Mouse (Mus musculus) midbrain, postnatal 0 days (tissue): ENCODE results near the gene Tnn. TPM values are rescaled to one million over a fixed set of nuclear protein-coding genes. Genes with fewer than 3 reads are reported as not detected.

Experiments used
- ATAC-seq: fragments of 200-750 bp; cut with Nextera tagmentation; 2 replicates; pipeline ENCODE4 v1.8.0; 2017; ENCODE audit warnings: moderate number of reproducible peaks, mild to moderate bottlenecking, moderate TSS enrichment, moderate library complexity; ENCODE audit not compliant: low FRiP score
- DNase-seq: peaks from one replicate; pipeline ENCODE4 v3.0.0-alpha.2; 2015; ENCODE audit warnings: low spot score
- H3K27ac ChIP-seq: fragments of 300-500 bp; sonication (generic); 2 replicates; pipeline ENCODE4 v1.5.1; 2014; ENCODE audit warnings: low read depth, mild to moderate bottlenecking, low read length, mixed read lengths
- H3K27me3 ChIP-seq: fragments of 300-500 bp; sonication (generic); 2 replicates; pipeline ENCODE4 v1.6.1; 2014; ENCODE audit warnings: low read length, control low read depth, mixed read lengths; ENCODE audit not compliant: insufficient read depth
- H3K36me3 ChIP-seq: fragments of 300-500 bp; sonication (generic); 2 replicates; pipeline ENCODE4 v1.6.1; 2014; ENCODE audit warnings: low read length, control low read depth, mixed read lengths; ENCODE audit not compliant: insufficient read depth
- H3K4me1 ChIP-seq: fragments of 300-500 bp; sonication (generic); 2 replicates; pipeline ENCODE4 v1.6.1; 2014; ENCODE audit warnings: mild to moderate bottlenecking, control low read depth, antibody characterized with exemption, low read length, mixed read lengths; ENCODE audit not compliant: insufficient read depth
- H3K4me2 ChIP-seq: fragments of 300-500 bp; sonication (generic); 2 replicates; pipeline ENCODE4 v1.6.1; 2014; ENCODE audit warnings: low read depth, mild to moderate bottlenecking, low read length, mixed read lengths; ENCODE audit not compliant: poor library complexity, severe bottlenecking
- H3K4me3 ChIP-seq: fragments of 300-500 bp; sonication (generic); 2 replicates; pipeline ENCODE4 v1.5.1; 2014; ENCODE audit warnings: low read depth, mild to moderate bottlenecking, low read length, moderate library complexity
- H3K9ac ChIP-seq: fragments of 300-500 bp; sonication (generic); replicated peaks from 2 replicates; pipeline ENCODE4 v1.6.1; 2014; ENCODE audit warnings: mild to moderate bottlenecking, low read length, moderate library complexity, mixed read lengths; ENCODE audit not compliant: poor library complexity, severe bottlenecking
- H3K9me3 ChIP-seq: fragments of 300-500 bp; sonication (generic); 2 replicates; pipeline ENCODE4 v1.6.1; 2016; ENCODE audit warnings: low read length, control low read depth
- CTCF ChIP-seq: IDR thresholded peaks from 2 replicates; pipeline ENCODE4 v1.5.1; 2016; ENCODE audit warnings: antibody characterized with exemption, mild to moderate bottlenecking
- WGBS: fragments of 180-500 bp; shearing (Covaris S2); extraction: QIAGEN DNeasy Blood & Tissue Kit; methylation state at CpG from one replicate; pipeline ENCODE4 v1.1.7; 2014; 5-methylcytosine and 5-hydroxymethylcytosine counted together
- polyA plus RNA-seq: library from polyadenylated mRNA; unstranded; fragments of >200 nt; fragmentation: Nextera tagmentation; extraction: Ambion mirVana; gene quantifications from 2 replicates; pipeline ENCODE4 v1.2.1, GENCODE M21; 2015
- total RNA-seq: library from RNA; depleted of rRNA; stranded (reverse); fragments of >200 nt; gene quantifications from 2 replicates; pipeline ENCODE4 v1.2.3, GENCODE M21; 2014

Gene Tnn
- total and polyA plus RNA-seq, 2 experiments from 2014 or later: 0.11 TPM; not detected in 1

- ATAC-seq: no peak
- no peaks in the 10 kb centered on the region for H3K9me3 ChIP-seq
- no peak within 1 kb of the TSS for H3K9ac ChIP-seq
- H3K27me3 ChIP-seq: no peaks in the 10 kb centered on the region
- TF ChIP-seq CTCF: peak; percentile 44
- H3K4me2 ChIP-seq: peak within 1 kb of the TSS; percentile 58
- peak within 1 kb of the TSS; percentile 34 for H3K4me3 ChIP-seq
- H3K27ac ChIP-seq: no peak within 1 kb of the TSS
- 5% methylated on average over 33 of the region's 33 CpGs for WGBS
- no peaks in the 10 kb centered on the region for H3K36me3 ChIP-seq
- no peaks in the 10 kb centered on the region for H3K4me1 ChIP-seq
- DNase-seq: no peak
Measured at GRCm38 (mm10) chr1:160044237-160045021, 109.0 kb downstream of the Tnn start, which contains the start of gene 4930523C07Rik. Gene 4930523C07Rik (plus strand): TSS chr1:160044382.

GRCm38 (mm10) chr1:160043271-160043975, 110.0 kb downstream of the Tnn start:
- no peak for TF ChIP-seq CTCF
- no peak overlapping the region for H3K4me2 ChIP-seq
- no peak for ATAC-seq
- no peak for DNase-seq
- no peaks in the 10 kb centered on the region for H3K36me3 ChIP-seq
- WGBS: 92% methylated on average over 13 of the region's 13 CpGs
- H3K4me1 ChIP-seq: no peaks in the 10 kb centered on the region
- H3K4me3 ChIP-seq: no peak overlapping the region
- H3K9ac ChIP-seq: no peak overlapping the region
- H3K9me3 ChIP-seq: no peaks in the 10 kb centered on the region
- no peaks in the 10 kb centered on the region for H3K27me3 ChIP-seq
- H3K27ac ChIP-seq: no peak overlapping the region

- no peak for DNase-seq
- no peak for ATAC-seq
Measured at GRCm38 (mm10) chr1:160042351-160042750, 111.0 kb downstream of the Tnn start.

DNA sequence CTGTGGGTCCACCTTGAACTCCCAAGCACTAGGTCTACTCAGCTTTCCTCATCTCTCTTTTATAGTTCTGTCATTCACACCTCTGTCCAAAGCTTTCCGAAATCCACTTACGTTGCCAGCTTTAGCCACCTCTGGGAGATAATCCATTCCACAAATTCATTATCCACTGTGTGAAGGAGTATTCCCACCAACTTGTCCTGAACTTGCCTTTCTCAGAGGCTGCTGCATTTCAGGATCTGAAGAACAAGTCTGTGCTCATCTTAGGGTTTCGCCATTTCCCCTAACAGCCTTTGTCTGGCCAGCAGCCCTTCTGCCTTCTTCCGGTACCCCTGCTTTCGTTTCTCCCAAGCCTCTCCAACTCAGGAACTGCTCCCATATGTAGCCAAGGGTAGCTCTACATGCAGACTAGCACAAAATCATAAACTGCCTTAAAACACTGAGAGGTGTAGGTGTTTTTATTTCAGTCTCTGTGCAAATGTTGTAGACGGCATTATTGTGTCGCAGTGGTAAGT, 112.1 kb downstream of the Tnn start:
- TF ChIP-seq CTCF: no peak
- DNase-seq: no peak

More at GRCm38 (mm10) chr1:160042351-160042750, 111.0 kb downstream of the Tnn start:
- Histone ChIP-seq H3K4me2 (no peak overlapping the region), H3K9ac (no peak overlapping the region), H3K9me3 (no peaks in the 10 kb centered on the region), H3K27me3 (no peaks in the 10 kb centered on the region), H3K36me3 (no peaks in the 10 kb centered on the region), H3K4me3 (no peak overlapping the region), H3K27ac (no peak overlapping the region), H3K4me1 (no peaks in the 10 kb centered on the region)
- 80% methylated on average over 7 of the region's 7 CpGs for WGBS
- TF ChIP-seq CTCF: no peak

GRCm38 (mm10) chr1:160039951-160040645, 113.3 kb downstream of the Tnn start:
- Histone ChIP-seq H3K4me3 (no peak overlapping the region), H3K36me3 (no peaks in the 10 kb centered on the region), H3K9me3 (no peaks in the 10 kb centered on the region), H3K9ac (no peak overlapping the region), H3K4me2 (no peak overlapping the region), H3K27me3 (no peaks in the 10 kb centered on the region), H3K4me1 (no peaks in the 10 kb centered on the region), H3K27ac (no peak overlapping the region)
- ATAC-seq: no peak
- DNase-seq: no peak
- 70% methylated on average over 7 of the region's 7 CpGs for WGBS
- TF ChIP-seq CTCF: no peak

More for the DNA sequence above, 112.1 kb downstream of the Tnn start:
- Histone ChIP-seq H3K4me1 (no peaks in the 10 kb centered on the region), H3K4me2 (no peak overlapping the region), H3K9ac (no peak overlapping the region), H3K9me3 (no peaks in the 10 kb centered on the region), H3K4me3 (no peak overlapping the region), H3K27me3 (no peaks in the 10 kb centered on the region), H3K27ac (no peak overlapping the region), H3K36me3 (no peaks in the 10 kb centered on the region)
- WGBS: 93% methylated on average over 7 of the region's 7 CpGs
- ATAC-seq: no peak
